Mouse (Mus musculus): ENCODE data around the gene Slc17a5.

- no peak for TF ChIP-seq CTCF (IDR thresholded peaks at IDR 0.05; ENCODE audit: low read depth, low read length)
- no peak for TF ChIP-seq GATA2 (IDR thresholded peaks at IDR 0.05; ENCODE audit: borderline replicate concordance, low read depth, low read length)
- TF ChIP-seq GATA1 (IDR thresholded peaks at IDR 0.05; ENCODE audit: borderline replicate concordance, low read length), result no peak
Measured at GRCm38 (mm10) chr9:78587914-78588313, at the start of gene Slc17a5.
